Mouse (Mus musculus) left cerebral cortex, postnatal 25 days (tissue): ENCODE measurements around the gene Cd3e. TPM values are rescaled to one million over a fixed set of nuclear protein-coding genes. Genes with fewer than 3 reads are reported as not detected.
"Not testable (repeated sequence)": the region's sequence is repeated elsewhere in the genome, so short reads cannot be mapped to it uniquely, and the experiment has no call there.

Source experiments
- DNase-seq, 2 experiments: peaks; one replicate each; pipeline ENCODE4 v3.0.0; 2022; ENCODE audit warnings: low spot score in 2 of 2, mixed read lengths in 1 of 2
- intact Hi-C: fragments of 180-260 bp; cut with DNase I; formaldehyde crosslinking; loops from one replicate; pipeline ENCODE4 v1.15.1; 2025
- total RNA-seq, 2 experiments: library from RNA; stranded (reverse); gene quantifications; 2 replicates each; pipeline ENCODE4 v1.2.3; 2021

Gene Cd3e
- total RNA-seq: not detected

DNA sequence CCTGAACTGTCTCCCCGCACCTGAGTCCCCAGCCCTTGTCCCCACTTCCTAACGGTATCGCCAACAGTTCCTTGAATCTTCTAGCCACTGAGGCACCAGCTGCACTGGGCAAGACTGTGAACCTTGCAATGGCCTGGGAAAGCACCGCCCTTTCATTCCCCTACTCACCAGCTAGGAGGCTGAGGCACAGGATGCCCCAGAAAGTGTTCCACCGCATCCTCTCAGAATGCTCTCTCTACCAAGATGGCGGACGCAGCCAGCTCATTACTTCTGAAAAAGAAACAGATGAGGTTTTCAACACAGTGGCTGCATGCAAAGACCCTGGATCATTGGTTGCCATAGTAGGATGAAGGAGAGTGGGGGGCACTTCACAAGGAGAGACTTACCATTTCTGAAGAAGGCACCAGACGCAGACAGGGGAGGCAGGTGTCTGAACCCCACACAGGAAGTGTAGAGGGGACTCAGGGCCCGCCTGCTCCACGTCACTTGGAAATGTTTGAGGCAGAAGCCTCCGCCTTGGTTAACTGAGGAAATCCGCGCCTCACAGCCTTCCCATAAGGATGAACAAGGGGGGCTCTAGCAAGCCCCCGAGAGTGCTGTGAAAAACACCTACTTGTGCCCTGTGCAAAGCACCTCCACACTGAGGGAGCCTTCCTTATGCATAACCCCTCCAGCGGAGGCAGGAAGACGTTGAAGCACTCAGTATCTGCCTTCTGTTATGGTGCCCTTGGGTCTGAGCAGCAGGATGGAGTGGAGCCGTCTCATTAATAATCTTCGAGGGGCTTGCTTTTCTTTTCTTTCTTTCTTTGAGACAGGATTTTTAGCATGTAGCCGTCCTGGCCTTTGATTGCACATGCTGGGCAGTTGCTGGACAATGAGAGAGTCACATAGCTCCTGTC, at the start of gene Cd3e:
Gene Cd3e, minus strand, starts transcription at position 448 of the 899 bp plus-strand sequence.
- no peak for DNase-seq
- intact Hi-C loops: loop anchor here (5.0 kb wide), 1 partner anchor 37 kb away; no protein-coding TSS in a partner anchor

DNA sequence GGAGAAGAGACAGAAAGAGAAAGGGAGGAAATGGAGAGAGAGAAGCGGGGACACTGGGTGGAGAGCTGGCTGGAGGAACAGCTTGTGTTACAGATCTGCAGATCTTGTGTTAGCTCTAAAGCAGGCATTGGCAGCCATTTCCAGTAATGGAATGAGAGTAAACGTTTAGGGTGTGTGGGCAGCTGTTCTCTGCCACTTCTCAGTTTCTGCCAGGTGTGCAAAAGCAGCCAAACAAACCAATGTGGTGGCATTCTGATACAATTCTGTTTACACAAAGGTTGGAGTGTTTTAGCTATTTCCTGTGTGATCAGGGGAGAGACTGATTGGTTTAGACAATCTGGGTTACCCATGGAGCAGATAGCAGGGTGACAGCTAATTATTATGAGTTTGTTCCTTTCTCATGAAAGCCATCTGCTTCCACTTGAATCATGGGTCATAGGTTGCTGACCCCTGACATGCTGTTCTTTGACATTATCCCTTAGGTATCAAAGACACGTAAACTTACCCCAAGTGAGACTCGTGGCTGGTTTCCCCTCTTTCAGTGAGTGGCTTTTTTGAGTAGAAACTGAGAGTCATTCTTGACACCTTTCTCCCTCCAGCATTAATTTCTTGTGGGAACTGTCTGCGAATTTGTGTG, 49.0 kb upstream of the Cd3e start:
- intact Hi-C loops: no loop called here
- no peak for DNase-seq

DNA sequence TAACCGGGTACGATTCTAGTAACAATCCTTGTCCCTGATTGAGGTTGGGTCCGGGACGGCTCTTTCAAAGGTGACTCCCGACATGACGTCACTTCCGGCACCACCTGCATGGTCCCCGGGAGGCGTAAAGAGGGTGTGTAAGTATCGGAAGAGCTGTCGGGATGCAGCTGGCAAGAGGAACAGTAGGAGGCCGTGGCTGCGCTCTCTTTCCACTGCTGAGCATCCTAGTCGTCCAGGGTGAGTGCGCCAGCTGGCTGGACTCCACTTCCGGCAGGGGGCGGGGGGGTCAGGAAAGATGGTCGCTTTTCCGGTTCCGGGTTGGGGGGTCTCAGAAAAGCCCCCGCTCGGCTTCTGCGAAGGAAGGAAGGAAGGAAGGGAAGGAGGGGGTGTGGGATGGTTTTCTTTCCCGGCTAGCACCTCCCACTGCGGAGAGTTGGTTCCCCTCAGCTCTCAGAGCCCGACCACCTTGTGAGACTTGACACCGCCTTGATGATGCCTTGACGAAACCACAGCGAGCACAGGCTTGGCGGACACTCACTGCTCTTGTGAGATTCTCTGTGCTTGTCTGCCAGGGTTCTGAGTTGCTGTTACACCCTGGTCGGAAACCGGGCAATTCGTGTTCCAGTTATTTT, 45.8 kb upstream of the Cd3e start, which contains the start of gene Mpzl3:
Gene Mpzl3, plus strand, starts transcription at position 105 of the 632 bp plus-strand sequence.
- peak; percentile 87 to 91 for DNase-seq
- intact Hi-C loops: loop anchor here (2.0 kb wide), 2 partner anchors 66 to 90 kb away; partner anchors contain the start of gene Ube4a

DNA sequence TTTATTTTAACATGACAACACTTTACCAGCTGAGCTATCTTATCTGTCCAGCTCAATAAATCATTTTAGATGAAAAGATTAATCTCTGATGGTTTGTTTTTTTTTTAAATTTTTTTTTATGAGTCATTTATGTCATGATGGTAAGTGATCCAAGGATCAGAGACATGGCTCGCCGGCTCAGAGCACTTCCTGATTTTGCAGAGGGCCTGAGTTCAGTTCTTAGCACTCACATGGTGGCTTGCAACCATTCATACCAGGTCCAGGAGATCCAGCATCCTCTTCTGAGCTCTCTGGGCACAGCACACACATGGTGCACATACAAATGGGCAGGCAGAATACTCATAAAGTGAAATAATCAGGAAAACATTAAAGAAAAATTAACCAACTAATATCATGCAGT, 40.9 kb upstream of the Cd3e start:
- intact Hi-C loops: no loop called here

DNA sequence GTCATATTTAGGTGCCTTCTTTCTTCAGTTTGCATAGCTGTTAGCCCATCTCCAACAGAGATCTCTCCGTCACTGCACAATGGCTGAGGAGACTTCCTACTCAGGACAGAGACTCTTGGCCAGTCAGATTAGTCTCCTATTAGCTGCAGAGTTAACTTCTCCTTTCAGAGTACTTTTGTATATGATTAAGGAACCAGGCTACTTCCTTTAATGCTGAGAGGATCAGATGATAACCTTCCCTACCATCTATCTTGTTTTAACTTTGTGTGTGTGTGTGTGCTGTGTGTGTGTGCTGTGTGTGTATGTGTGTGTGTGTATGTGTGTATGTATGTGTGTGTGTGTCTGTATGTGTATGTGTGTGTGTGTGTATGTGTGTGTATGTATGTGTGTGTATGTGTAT, 40.3 kb upstream of the Cd3e start:
- intact Hi-C loops: loop anchor here (5.0 kb wide), 1 partner anchor 98 kb away; no protein-coding TSS in a partner anchor
- DNase-seq: no peak

More for the DNA sequence above, 40.9 kb upstream of the Cd3e start:
- DNase-seq: no peak

DNA sequence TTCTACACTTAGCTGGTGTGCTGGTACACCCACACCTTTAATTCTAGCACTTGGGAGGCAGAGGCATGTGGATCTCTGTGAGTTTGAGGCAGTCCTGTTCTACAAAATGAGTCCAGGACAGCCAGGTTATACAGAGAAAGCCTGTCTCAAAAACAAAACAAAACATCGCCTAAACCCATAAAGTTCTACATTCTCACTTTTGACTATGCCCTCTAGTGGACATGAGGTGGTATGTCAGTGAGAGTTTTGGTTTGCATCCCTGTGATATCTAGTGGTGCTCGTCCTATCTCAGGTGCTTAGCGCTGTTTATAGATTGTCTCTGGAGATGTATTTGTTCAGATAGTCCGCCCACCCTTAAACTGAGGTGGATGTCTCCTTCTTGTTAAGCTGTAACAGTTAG, 39.1 kb upstream of the Cd3e start:
- intact Hi-C loops: loop anchor here (5.0 kb wide), 1 partner anchor 99 kb away; no protein-coding TSS in a partner anchor
- peak; percentile 14 to 39 for DNase-seq

DNA sequence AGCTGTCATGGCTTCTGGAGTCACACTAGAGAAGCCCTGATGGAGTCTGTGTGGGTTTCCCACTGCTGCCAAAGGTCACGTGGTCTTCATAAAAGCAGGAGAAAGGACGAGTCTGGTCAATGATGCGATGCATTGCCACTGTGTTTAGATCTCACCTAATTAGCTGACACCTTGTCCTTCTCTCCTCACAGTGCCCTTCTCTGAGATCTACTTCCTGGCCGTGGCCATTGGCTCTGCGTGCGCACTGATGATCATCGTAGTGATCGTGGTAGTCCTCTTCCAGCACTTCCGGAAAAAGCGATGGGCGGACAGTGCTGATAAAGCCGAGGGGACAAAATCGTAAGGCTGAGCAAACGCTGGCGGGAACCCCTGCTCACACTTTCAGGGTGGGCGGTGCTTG, 37.5 kb upstream of the Cd3e start:
- intact Hi-C loops: loop anchor here (5.0 kb wide), 1 partner anchor 100 kb away; no protein-coding TSS in a partner anchor
- DNase-seq: no peak

DNA sequence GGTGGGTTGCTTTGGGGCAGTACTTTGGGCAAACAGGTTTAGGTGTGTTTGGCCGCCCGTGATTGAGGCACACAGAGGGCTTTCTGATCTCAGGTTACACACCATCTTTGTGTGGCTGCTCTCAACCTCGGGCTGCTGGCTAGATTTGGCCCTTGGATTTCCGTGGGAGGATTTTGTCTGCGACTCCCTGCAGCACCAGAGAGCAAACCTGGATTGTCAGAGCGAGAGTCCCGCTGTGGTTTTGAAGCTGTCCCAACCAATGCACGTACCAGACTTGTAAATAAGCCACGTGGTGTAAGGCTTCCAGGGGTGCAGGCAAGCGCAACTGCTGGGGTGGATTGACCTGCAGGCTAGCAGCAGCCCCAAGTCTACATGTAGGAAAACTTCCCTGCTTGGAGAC, 33.5 kb upstream of the Cd3e start:
- DNase-seq: no peak
- intact Hi-C loops: no loop called here

DNA sequence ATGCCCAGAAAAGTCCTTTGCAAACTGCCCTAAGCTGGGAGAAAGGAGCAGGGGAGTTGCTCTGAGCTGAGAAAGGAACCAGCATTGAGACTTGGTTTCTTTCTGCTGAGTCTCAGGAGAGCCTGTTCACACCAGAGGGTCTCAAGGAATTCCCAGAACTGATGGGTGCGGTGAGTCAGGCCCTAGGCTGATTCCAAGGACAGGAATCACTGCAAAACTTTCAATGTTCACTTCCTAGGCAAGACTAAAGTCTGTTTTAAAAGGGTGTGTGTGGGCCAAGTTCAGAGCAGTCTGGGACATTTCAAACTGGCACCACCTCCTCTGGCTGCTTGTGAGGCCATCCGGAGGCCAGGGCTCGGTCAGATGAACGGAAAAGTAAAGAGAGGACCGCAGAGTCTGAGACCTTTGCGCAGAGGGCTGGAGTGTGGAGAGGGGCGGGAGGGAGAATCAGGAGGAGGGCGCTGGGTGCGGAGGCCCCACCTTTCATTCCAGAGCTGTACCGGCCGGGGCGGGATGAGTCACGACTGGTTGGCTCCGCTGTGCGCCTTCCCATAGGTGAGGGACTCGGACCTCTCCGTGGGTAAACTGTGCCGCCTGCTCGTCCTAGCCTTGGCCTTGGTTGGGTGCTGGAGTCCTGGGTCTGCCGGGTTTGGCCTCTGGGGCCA, 32.8 kb upstream of the Cd3e start:
- no peak for DNase-seq
- intact Hi-C loops: no loop called here

DNA sequence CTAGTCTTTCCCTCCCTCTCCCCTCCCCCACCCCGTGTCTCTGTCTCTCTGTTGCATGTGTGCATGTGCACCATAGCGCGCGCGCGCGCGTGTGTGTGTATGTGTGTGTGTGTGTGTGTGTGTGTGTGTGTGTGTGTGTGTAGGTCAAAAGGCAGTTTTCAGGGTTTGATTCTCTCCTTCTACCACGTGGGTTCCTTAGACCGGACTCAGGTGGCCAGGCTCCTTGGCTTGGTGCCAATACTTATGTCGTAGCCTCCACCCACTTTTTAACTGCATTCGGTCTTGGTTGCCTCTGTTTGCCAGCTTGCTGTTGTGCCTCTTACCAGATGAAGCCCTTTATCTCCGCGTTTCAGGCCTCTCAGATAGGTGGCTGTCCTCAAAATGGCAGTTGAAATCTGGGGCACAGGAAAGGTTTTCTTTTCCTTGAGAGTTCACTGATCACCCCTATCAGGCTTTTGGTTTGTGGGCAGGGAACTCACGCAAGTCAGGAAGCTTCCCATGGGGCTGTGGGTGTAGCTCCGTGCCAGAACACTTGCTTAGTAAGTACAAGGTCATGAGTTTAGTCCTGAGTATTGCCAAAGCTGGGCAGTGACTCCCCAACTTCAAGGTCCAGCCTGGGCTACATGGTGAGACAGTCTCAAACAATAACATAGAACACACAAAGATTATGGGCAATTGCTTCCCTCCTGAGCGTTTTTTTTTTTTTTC, 31.9 kb upstream of the Cd3e start:
- intact Hi-C loops: no loop called here
- no peak for DNase-seq

DNA sequence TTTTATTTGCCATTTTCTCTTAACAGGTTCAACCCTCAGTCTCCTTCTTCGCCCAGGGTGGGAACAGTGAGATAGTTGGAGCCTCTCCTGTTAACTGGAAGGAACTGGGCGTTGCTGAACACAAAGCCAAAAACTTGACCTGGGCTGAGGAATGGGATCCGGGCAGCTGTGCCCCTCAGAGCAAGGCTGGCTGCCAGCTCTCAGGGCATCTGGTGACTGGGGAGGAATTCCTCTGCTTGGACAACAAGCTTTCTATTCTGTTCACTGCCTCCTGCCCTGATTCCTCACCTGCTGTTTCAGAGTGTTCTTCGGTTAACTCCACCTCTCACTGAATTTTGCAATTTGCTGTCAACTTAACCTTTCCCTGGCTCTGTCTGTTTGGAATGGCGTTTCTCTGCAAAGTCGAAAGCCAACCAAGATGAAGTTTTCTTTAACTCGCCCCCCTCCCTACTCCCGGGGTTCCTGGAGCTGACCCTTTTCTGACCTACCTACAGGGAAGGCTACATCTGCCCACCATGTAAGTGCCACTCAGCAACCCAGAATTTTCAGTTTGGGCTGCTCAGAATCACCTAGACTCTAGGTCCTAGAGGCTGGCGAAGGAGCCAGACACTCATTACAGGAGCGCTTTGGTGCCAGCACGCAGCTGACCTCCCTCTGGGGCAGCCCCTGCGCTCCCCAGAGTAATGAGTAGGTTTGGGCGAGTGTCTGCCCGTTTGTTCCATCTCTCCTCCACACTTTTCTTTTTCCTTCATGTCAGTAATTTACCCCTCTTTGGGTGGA, 30.8 kb upstream of the Cd3e start:
- no peak for DNase-seq
- intact Hi-C loops: no loop called here

DNA sequence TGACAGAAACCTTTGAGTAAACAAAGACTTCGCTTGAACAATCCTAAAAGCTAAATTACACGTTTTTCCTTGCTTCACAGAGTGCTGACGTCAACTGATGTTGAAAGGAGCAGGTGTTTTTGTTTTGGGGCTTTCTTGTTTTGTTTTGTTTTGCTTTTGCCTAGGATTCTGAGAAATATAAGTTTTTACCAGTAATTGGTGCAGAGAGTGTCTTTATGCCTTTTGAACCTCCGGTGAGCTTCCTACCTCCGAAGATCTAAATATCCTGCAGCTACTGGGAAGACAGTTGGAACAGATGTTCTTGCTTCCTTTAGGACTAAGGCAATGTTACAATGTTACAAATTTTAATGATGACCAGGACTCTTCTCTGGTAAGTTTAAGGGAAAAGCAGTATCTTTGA, 30.1 kb upstream of the Cd3e start, which contains the start of gene Mpzl2:
Gene Mpzl2, plus strand, starts transcription at position 301 of the 400 bp plus-strand sequence.
- intact Hi-C loops: no loop called here

DNA sequence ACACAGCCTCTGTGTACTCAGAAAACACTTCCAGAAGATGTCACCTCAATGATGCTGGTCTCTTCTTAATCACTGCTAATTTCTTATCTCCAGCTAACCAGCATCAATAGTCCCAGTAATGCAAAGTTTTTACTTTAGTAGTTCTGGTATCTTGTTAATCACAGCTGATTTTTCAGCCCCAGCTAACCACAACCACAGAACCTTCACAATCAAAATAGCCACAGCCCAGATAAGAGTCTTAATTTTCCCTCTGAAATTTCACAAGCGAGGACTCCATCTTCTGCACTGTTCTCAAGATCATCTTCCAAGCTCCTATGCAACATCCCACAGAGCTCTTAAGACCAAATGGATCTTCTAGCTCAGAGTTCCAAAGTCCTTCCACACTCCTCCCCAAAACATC, 28.4 kb upstream of the Cd3e start:
- DNase-seq, intact Hi-C loops: not testable (repeated sequence)

More for the DNA sequence above, 30.1 kb upstream of the Cd3e start, which contains the start of gene Mpzl2:
- no peak for DNase-seq

DNA sequence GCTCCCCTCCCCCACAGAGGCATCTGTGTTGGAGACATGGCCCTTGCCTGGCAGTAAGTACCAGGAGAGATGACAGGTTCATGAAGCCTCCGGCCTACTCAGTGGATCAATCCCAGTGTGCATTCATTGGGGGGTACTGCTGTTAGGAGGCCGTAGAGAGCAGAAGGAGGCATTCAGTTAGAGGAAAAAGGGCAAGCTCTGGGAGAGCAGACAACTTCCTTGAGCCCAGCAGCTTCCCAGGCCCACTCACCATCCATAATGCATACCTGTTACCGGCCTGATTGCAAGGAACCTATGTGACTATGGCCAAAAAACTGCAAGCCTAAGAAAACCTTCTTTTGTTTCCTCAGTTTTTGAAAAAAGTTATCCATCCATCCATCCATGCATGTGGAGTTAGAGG, 25.1 kb upstream of the Cd3e start:
- DNase-seq: no peak
- intact Hi-C loops: no loop called here

DNA sequence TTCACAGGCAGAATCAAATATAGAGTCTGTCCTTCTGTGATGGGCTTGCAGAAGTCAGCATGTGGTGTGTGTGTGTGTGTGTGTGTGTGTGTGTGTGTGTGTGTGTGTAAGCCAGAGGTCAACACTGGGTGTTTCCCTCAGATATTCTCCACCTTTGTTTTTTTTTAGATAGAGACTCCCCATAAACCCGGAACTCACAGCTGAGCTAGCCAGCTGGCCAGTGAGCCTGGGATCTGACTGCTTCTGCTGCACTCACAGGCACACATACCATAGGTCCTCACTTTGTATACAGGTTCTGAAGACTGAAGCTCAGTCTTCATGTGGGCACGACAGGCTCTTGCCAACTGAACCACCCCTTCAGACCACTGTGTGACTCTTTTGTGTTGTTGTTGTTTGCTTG, 22.8 kb upstream of the Cd3e start:
- intact Hi-C loops: no loop called here
- peak in 1 of 2 experiments; percentile 31 for DNase-seq

DNA sequence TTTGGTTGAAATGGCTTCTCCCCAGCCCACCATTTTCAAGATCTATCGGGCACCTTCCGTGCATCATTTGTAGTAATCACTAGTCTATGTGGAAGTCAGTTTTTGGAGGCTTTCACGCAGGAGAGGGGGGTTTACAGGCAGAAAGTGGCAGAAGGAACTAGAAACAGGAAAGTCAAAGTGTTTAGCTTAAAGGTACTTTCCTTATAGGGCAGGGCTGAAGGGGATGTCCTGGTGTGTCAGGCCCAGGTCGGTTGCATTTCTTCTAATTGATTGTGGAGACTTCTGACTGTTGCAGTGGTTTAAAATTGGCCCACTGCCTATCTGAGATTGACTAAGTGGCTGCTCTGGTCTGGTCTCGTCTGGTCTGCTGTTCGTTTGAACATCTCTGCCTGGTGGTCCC, 20.9 kb upstream of the Cd3e start:
- no peak for DNase-seq
- intact Hi-C loops: no loop called here

DNA sequence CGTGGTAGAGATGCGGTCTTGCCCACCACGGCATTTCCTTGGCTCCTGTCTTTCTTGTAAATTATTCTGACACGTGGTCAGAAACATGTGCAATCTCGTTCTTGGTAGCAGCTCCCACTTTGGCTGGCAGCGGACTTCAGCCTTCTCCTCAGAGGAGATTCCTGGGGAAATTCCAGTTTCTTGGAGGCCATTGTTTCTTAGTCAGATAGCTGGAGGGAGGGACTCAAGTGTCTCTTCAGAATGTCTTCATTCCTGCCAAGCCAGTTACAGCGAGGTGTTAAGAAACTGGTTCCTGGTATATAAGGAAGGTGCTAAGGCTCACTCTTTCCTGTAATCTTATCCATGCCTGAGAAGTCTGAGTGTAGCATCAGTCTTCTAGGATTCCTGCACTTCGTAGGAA, 17.9 kb upstream of the Cd3e start:
- DNase-seq: no peak
- intact Hi-C loops: no loop called here

DNA sequence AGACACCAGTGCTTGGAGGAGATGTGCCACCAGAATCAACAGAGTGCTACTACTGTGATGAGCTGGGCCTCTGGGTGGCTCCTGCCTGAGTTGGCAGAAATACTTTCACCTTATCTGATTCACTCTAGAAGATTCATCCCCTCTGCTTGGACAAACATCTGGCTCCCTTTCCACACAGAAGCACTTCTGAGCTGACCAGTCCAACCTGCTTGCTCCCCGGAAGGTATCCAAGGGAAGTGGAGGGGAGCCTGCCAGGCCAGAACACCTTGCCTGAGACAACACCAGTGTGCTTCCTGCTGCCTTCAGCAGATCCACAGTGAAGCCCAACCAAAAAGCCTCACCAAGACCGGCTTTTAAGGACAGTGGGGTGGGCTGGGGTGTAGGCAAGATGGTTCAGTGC, 14.8 kb upstream of the Cd3e start:
- intact Hi-C loops: no loop called here
- no peak for DNase-seq
